Mouse (Mus musculus) forebrain, embryonic 13.5 days (tissue): Measurements from ENCODE around the gene Mfsd13b. TPM values are rescaled to one million over a fixed set of nuclear protein-coding genes. Genes with fewer than 3 reads are reported as not detected.
A peak's percentile ranks its signal among the peaks of the same experiment; 100 is the strongest.
"Not testable (repeated sequence)": the region's sequence is repeated elsewhere in the genome, so short reads cannot be mapped to it uniquely, and the experiment has no call there.

Source experiments
- ATAC-seq: fragments of 200-750 bp; cut with Nextera tagmentation; 2 replicates; pipeline ENCODE4 v1.8.0; 2017
- H3K27ac ChIP-seq: fragments of 300-500 bp; sonication (generic); 2 replicates; pipeline ENCODE4 v1.5.1; 2015; ENCODE audit warnings: inconsistent platforms, mild to moderate bottlenecking, moderate library complexity
- H3K27me3 ChIP-seq: fragments of 300-500 bp; sonication (generic); 2 replicates; pipeline ENCODE4 v1.6.1; 2015; ENCODE audit warnings: mild to moderate bottlenecking, inconsistent platforms
- H3K36me3 ChIP-seq: fragments of 300-500 bp; sonication (generic); 2 replicates; pipeline ENCODE4 v1.6.1; 2015; ENCODE audit warnings: mild to moderate bottlenecking, inconsistent platforms; ENCODE audit not compliant: poor library complexity, severe bottlenecking
- H3K4me1 ChIP-seq: fragments of 300-500 bp; sonication (generic); 2 replicates; pipeline ENCODE4 v1.6.1; 2015; ENCODE audit warnings: inconsistent platforms
- H3K4me2 ChIP-seq: fragments of 300-500 bp; sonication (generic); 2 replicates; pipeline ENCODE4 v1.6.1; 2015; ENCODE audit warnings: inconsistent platforms, mild to moderate bottlenecking, moderate library complexity
- H3K4me3 ChIP-seq: fragments of 300-500 bp; sonication (generic); 2 replicates; pipeline ENCODE4 v1.5.1; 2015; ENCODE audit warnings: mild to moderate bottlenecking, inconsistent platforms
- H3K9ac ChIP-seq: fragments of 300-500 bp; sonication (generic); 2 replicates; pipeline ENCODE4 v1.6.1; 2015; ENCODE audit warnings: mild to moderate bottlenecking, inconsistent platforms
- H3K9me3 ChIP-seq: fragments of 300-500 bp; sonication (generic); replicated peaks from 2 replicates; pipeline ENCODE4 v1.6.1; 2016; ENCODE audit warnings: inconsistent platforms
- WGBS: fragments of 180-500 bp; shearing (Covaris S2); methylation state at CpG from one replicate; pipeline ENCODE4 v1.1.7; 2015; 5-methylcytosine and 5-hydroxymethylcytosine counted together
- polyA plus RNA-seq: library from polyadenylated mRNA; unstranded; fragments of >200 nt; fragmentation: Nextera tagmentation; extraction: Ambion mirVana; gene quantifications from 2 replicates; pipeline ENCODE4 v1.2.1, GENCODE M21; 2015

Mfsd13b gene
- polyA plus RNA-seq, 1 experiment from 2014 or later = 0.45 TPM

GRCm38 (mm10) chr7:121029947-121030346 is 47.6 kb downstream of the Mfsd13b start:
- not testable (repeated sequence) for H3K4me2 ChIP-seq, H3K4me3 ChIP-seq, H3K9me3 ChIP-seq, ATAC-seq, H3K36me3 ChIP-seq, H3K9ac ChIP-seq, H3K27ac ChIP-seq, H3K4me1 ChIP-seq
- H3K27me3 ChIP-seq = peaks cover 26% of the 10 kb centered on the region

- Histone ChIP-seq H3K4me3 (peak within 1 kb of the TSS; percentile 96), H3K4me1 (peaks cover 36% of the 10 kb centered on the region), H3K9me3 (no peaks in the 10 kb centered on the region), H3K9ac (peak within 1 kb of the TSS; percentile 99), H3K27me3 (peaks cover 13% of the 10 kb centered on the region), H3K27ac (peak within 1 kb of the TSS; percentile 98), H3K4me2 (peak within 1 kb of the TSS; percentile 83), H3K36me3 (no peaks in the 10 kb centered on the region)
- peak; percentile 99 for ATAC-seq
- 1% methylated on average over 37 of the region's 43 CpGs for WGBS
These were observed 51.7 kb downstream of the Mfsd13b start, which contains the start of gene Mettl9 for GRCm38 (mm10) chr7:121033856-121034652. Gene Mettl9, plus strand, starts transcription at chr7:121034445.

GRCm38 (mm10) chr7:121034701-121035141 is 52.4 kb downstream of the Mfsd13b start:
- Histone ChIP-seq H3K4me2 (peak overlapping the region; percentile 83), H3K4me1 (peaks cover 36% of the 10 kb centered on the region), H3K27me3 (peaks cover 13% of the 10 kb centered on the region), H3K4me3 (peak overlapping the region; percentile 96), H3K9me3 (no peaks in the 10 kb centered on the region), H3K36me3 (no peaks in the 10 kb centered on the region), H3K27ac (peak overlapping the region; percentile 98), H3K9ac (peak overlapping the region; percentile 99)
- peak; percentile 78 for ATAC-seq
- under 1% methylated on average over 38 of the region's 63 CpGs for WGBS

- 0% methylated on average over 24 of the region's 24 CpGs for WGBS
These were observed 52.9 kb downstream of the Mfsd13b start for GRCm38 (mm10) chr7:121035161-121035721.

GRCm38 (mm10) chr7:121040595-121040994 is 58.3 kb downstream of the Mfsd13b start:
- Histone ChIP-seq H3K9me3 (0 out of 2 replicates have a peak, but pooled peaks cover 5% of the 10 kb centered on the region), H3K27me3 (no peaks in the 10 kb centered on the region), H3K9ac (no peak overlapping the region), H3K27ac (no peak overlapping the region), H3K4me2 (no peak overlapping the region), H3K36me3 (peaks cover 4% of the 10 kb centered on the region; the same call in 1 of the 2 replicates), H3K4me1 (peaks cover 45% of the 10 kb centered on the region), H3K4me3 (no peak overlapping the region)
- ATAC-seq = no peak
- WGBS = 92% methylated on average over 4 of the region's 4 CpGs

More at GRCm38 (mm10) chr7:121035161-121035721, 52.9 kb downstream of the Mfsd13b start:
- peak overlapping the region; percentile 98 for H3K27ac ChIP-seq
- peak overlapping the region; percentile 99 for H3K9ac ChIP-seq
- H3K9me3 ChIP-seq = no peaks in the 10 kb centered on the region
- peak; percentile 38 for ATAC-seq
- H3K36me3 ChIP-seq = no peaks in the 10 kb centered on the region
- H3K4me1 ChIP-seq = peaks cover 40% of the 10 kb centered on the region
- peaks cover 11% of the 10 kb centered on the region for H3K27me3 ChIP-seq
- peak overlapping the region; percentile 83 for H3K4me2 ChIP-seq
- H3K4me3 ChIP-seq = peak overlapping the region; percentile 96

GRCm38 (mm10) chr7:121041989-121042388 is 59.7 kb downstream of the Mfsd13b start:
- WGBS = 95% methylated on average over 1 of the region's 1 CpGs
- peaks cover 31% of the 10 kb centered on the region for H3K4me1 ChIP-seq
- H3K9ac ChIP-seq = no peak overlapping the region
- peaks cover 4% of the 10 kb centered on the region; the same call in 1 of the 2 replicates for H3K36me3 ChIP-seq
- H3K4me2 ChIP-seq = no peak overlapping the region
- no peak overlapping the region for H3K4me3 ChIP-seq
- no peaks in the 10 kb centered on the region for H3K27me3 ChIP-seq
- no peak overlapping the region for H3K27ac ChIP-seq
- no peak for ATAC-seq
- H3K9me3 ChIP-seq = 0 out of 2 replicates have a peak, but pooled peaks cover 5% of the 10 kb centered on the region

- H3K27ac ChIP-seq = no peak overlapping the region
- H3K36me3 ChIP-seq = peaks cover 7% of the 10 kb centered on the region
- WGBS = 98% methylated on average over 3 of the region's 3 CpGs
- H3K4me1 ChIP-seq = peaks cover 21% of the 10 kb centered on the region
- no peak overlapping the region for H3K9ac ChIP-seq
- H3K9me3 ChIP-seq = 0 out of 2 replicates have a peak, but pooled peaks cover 5% of the 10 kb centered on the region
- no peak for ATAC-seq
- no peak overlapping the region for H3K4me3 ChIP-seq
- no peak overlapping the region for H3K4me2 ChIP-seq
- no peaks in the 10 kb centered on the region for H3K27me3 ChIP-seq
These were observed 60.7 kb downstream of the Mfsd13b start for GRCm38 (mm10) chr7:121043004-121043403.

GRCm38 (mm10) chr7:121043510-121043909 is 61.2 kb downstream of the Mfsd13b start:
- Histone ChIP-seq H3K4me2 (no peak overlapping the region), H3K27me3 (no peaks in the 10 kb centered on the region), H3K4me3 (no peak overlapping the region), H3K9me3 (0 out of 2 replicates have a peak, but pooled peaks cover 5% of the 10 kb centered on the region), H3K9ac (no peak overlapping the region), H3K36me3 (peaks cover 12% of the 10 kb centered on the region), H3K27ac (no peak overlapping the region), H3K4me1 (peaks cover 19% of the 10 kb centered on the region)
- ATAC-seq = no peak
- WGBS = 97% methylated on average over 1 of the region's 1 CpGs

GRCm38 (mm10) chr7:121044251-121044650 is 61.9 kb downstream of the Mfsd13b start:
- Histone ChIP-seq H3K4me2 (no peak overlapping the region), H3K4me3 (no peak overlapping the region), H3K36me3 (peaks cover 13% of the 10 kb centered on the region), H3K9me3 (0 out of 2 replicates have a peak, but pooled peaks cover 5% of the 10 kb centered on the region), H3K27me3 (no peaks in the 10 kb centered on the region), H3K27ac (no peak overlapping the region), H3K4me1 (peaks cover 17% of the 10 kb centered on the region), H3K9ac (no peak overlapping the region)
- 100% methylated on average over 1 of the region's 1 CpGs for WGBS
- ATAC-seq = no peak

- Histone ChIP-seq H3K4me1 (0 out of 2 replicates have a peak, but pooled peaks cover 7% of the 10 kb centered on the region), H3K27ac (no peak overlapping the region), H3K4me2 (no peak overlapping the region), H3K27me3 (no peaks in the 10 kb centered on the region), H3K4me3 (no peak overlapping the region), H3K9ac (no peak overlapping the region), H3K36me3 (peaks cover 23% of the 10 kb centered on the region), H3K9me3 (0 out of 2 replicates have a peak, but pooled peaks cover 5% of the 10 kb centered on the region)
- ATAC-seq = no peak
- WGBS = 96% methylated on average over 6 of the region's 6 CpGs
These were observed 63.6 kb downstream of the Mfsd13b start for GRCm38 (mm10) chr7:121045671-121046453.

GRCm38 (mm10) chr7:121047624-121048023 is 65.3 kb downstream of the Mfsd13b start:
- WGBS = 99% methylated on average over 2 of the region's 2 CpGs
- Histone ChIP-seq H3K9ac (no peak overlapping the region), H3K9me3 (0 out of 2 replicates have a peak, but pooled peaks cover 5% of the 10 kb centered on the region), H3K4me2 (no peak overlapping the region), H3K4me1 (0 out of 2 replicates have a peak, but pooled peaks cover 3% of the 10 kb centered on the region), H3K27ac (no peak overlapping the region), H3K4me3 (no peak overlapping the region), H3K27me3 (no peaks in the 10 kb centered on the region), H3K36me3 (peaks cover 32% of the 10 kb centered on the region)
- ATAC-seq = no peak
